Mouse (Mus musculus): ENCODE data around the gene Cbfa2t3.

The Cbfa2t3 gene

GRCm38 (mm10) chr8:122692152-122692551 is 6.8 kb downstream of the Cbfa2t3 start:
- no peak for DNase-seq (ENCODE audit: low read depth, low spot score)

DNA sequence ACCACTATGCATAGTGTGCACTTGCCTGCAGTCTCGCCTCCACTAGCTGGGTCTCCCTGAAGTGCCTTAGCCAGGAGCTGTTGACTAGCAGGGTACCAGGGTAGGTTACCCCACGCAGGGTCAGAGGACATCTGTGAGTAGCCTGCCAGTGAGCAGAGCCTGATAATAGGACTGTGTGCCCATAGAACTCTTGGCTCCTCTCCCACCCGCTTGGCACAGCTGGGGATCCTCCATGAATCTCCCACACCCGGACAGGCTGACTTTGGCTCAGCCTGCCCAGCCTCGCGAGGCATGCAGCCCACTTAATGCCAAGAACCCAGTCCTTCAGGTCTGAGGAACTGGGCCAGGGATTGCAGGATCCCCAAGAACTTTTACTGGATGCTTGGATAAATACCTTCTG is 7.9 kb downstream of the Cbfa2t3 start:
- no peak for DNase-seq (ENCODE audit: low read depth, low spot score)

- DNase-seq (ENCODE audit: low read depth, low spot score), result no peak
Observed at GRCm38 (mm10) chr8:122689315-122689714, 9.6 kb downstream of the Cbfa2t3 start.

DNA sequence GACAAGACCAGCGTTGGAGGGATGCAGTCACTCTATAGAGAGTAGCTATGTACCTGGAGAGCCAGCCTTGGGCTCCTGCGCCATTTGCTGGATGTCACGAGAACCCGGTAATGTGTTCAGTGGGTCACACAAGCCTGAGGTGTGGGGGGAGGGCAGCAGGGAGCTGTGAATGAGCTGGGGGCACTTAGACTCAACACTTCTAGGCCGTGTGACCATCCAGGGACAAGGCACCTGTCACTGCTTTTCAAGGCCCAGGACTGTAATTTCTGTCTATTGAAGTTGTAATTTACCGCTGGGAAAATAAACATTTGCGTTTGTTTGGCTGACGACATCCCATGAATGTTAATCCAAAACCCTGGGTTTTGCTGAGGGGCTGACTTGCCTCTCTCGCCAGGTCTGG is 12.0 kb downstream of the Cbfa2t3 start:
- DNase-seq (ENCODE audit: low read depth, low spot score), result no peak

DNA sequence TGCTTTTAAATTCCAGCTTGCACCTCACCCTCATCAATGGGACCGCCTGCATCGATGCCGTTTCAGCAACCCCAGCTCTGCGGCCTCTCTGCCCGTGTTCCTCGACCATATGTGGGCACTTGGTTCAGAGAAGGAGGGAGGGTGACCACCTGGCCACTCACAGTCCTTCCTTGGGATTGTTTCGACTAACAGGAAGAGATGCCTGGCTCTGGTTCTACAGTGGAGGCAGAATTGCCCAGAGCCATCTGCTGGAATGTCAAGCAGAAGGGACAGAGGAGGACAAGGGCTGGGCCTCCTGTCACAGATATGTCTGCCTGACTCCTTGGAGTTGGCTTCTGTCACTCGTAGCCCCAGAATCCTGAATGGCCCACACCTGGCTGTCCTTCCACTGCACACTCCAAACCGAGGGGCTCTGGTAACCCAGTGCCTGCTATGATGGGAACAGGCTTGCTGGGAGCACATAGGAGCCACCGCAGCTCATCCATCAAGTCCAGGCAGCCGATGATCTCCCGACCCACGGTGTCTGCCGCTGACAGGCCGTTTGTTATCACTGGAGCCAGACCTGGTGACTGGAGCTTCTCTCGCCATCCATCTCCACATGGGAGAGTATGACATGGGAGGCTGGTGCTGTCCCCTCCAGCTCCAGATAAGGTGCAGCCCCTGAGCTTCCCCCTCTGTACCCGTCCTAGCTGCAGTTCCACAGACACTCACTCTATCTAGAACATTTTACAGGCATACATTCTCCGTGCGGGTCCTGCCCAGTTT is 13.6 kb downstream of the Cbfa2t3 start:
- no peak for DNase-seq (ENCODE audit: low read depth, low spot score)

DNA sequence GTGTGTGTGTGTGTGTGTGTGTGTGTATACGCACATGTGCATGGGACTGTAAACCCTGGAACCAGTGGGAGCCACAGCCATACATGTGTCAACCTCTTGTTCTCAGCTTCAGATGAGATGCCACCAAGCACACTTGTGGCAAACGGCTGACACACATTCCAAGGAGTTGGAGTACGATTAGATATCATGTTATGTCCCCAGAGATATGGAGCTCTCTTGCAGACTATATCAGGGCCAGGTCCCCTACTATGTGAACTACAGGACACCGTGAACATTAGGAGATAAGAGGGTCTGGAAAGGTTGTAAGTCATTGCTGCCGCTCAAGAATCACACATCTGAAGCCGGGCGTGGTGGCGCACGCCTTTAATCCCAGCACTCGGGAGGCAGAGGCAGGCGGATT is 16.1 kb downstream of the Cbfa2t3 start:
- no peak for DNase-seq (ENCODE audit: low read depth, low spot score)

- peak; percentile 16 for DNase-seq (ENCODE audit: low read depth, low spot score)
Observed at GRCm38 (mm10) chr8:122680171-122680570, 18.7 kb downstream of the Cbfa2t3 start.

DNA sequence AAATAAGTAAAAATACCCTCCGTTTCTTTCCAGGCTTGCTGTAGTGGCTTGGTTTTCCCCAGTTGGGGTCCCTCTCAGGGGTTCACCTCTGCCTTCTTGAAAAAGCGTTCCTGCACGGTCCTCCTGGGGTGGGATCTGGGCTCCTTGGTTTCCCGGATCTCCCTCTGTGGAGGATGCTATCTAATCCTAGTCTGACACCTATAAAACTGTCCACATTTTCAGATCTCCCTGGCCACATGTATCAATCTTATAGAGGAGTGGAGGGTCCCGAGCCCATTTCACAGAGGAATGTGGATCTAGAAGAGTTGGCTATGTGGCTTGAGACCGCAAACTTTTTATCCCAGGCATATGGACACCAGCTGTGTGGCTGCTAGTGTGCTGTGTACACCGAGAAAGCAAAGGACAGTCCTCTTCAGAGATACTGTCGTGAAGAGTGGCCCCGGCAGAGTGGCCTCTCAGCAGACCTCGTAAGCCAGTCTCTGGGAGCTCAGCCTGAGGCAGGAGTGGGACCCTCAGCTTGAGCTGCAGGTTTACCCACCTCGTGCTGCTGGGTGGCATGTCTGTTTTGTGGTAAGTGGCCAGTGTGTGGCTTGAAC is 19.5 kb downstream of the Cbfa2t3 start:
- no peak for DNase-seq (ENCODE audit: low read depth, low spot score)

- peak; percentile 62 for DNase-seq (ENCODE audit: low read depth, low spot score)
Observed at GRCm38 (mm10) chr8:122678896-122679210, 20.1 kb downstream of the Cbfa2t3 start.

- no peak for DNase-seq (ENCODE audit: low read depth, low spot score)
Observed at GRCm38 (mm10) chr8:122678061-122678895, 20.6 kb downstream of the Cbfa2t3 start.

GRCm38 (mm10) chr8:122677481-122678021 is 21.4 kb downstream of the Cbfa2t3 start:
- peak; percentile 25 for DNase-seq (ENCODE audit: low read depth, low spot score)

- DNase-seq (ENCODE audit: low read depth, low spot score), result no peak
Observed at GRCm38 (mm10) chr8:122676621-122677480, 22.1 kb downstream of the Cbfa2t3 start.

GRCm38 (mm10) chr8:122675596-122676420 is 23.1 kb downstream of the Cbfa2t3 start:
- DNase-seq (ENCODE audit: low read depth, low spot score), result no peak

DNA sequence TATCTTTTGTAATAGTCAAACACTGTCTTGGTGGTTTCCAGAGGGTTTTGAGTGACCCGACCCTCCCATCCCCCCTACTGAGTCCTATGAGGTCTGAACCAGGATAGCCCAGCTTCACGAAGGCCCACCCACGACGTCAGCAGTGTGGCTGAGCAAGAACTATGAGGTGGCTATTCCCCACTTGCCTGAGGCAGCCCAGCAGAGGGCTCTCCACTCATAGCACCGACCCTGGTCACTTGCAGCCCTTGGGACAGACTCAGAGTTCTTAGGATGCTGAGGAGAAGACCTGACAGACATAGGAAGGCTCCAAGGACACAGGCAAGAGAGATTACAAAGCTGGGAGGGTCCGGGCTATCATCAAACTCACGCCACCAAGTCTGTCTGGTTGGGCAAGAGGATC is 23.9 kb downstream of the Cbfa2t3 start:
- DNase-seq (ENCODE audit: low read depth, low spot score), result no peak

- no peak for DNase-seq (ENCODE audit: low read depth, low spot score)
Observed at GRCm38 (mm10) chr8:122673989-122674388, 24.9 kb downstream of the Cbfa2t3 start.

DNA sequence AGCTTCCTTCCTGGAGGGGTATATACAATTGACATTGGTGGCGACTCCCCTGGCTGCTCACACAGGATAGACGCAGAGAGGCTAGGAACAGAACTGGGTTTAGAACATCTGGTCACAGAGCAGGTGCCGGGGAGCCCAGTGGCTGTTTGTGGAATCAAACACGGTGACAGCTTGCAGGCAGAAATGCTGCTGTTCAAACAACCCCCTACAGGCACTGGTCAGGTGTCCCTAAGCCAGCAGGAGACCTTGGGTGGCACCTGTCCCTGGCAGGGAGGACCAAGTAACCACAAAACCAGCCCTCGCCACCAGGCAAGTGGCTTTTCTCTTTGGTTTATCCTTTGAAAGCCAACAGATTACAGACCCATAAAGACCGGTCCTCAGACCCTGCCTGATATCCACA is 27.0 kb downstream of the Cbfa2t3 start:
- DNase-seq (ENCODE audit: low read depth, low spot score), result no peak

GRCm38 (mm10) chr8:122670718-122671117 is 28.2 kb downstream of the Cbfa2t3 start:
- no peak for DNase-seq (ENCODE audit: low read depth, low spot score)

DNA sequence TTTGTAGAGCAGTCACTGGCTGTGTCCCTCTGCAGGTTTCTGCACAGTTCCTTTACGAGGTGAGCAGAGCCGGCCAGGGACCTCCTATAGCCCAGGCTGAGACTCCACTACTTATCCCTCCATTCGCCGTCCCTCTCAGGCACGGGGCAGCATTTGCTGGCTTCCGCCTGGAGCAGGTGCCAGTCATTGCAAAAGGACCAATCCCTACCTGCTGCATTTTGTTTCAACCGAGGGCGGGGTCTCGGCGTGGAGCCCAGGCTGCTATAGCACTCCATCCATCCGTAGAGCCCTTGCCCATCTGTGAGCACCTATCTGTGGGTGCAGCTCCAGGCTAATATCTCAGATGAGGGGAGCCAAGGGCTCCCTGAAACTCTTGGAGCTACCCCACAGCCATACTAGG is 28.9 kb downstream of the Cbfa2t3 start:
- no peak for DNase-seq (ENCODE audit: low read depth, low spot score)

- no peak for DNase-seq (ENCODE audit: low read depth, low spot score)
Observed at GRCm38 (mm10) chr8:122669370-122669769, 29.5 kb downstream of the Cbfa2t3 start.

DNA sequence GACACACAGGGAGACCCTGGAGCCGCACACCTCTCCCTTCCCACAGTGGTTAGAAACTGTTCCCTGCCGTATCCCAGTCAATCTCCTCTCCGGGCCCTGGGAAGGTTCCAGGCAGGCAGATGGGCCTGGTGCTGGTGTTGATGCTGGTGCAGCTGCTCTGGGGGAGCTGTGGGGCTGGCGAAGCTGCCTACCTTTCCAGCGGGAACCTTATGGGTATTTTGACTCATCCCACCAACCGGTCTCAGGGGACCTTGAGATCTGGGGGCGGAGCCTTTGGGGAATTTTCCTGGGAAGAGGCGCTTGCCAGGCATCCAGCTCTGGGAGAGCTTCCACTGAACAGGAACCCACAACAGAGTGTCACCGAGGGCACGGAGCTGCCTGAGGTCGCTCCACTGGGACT is 31.1 kb downstream of the Cbfa2t3 start:
- DNase-seq (ENCODE audit: low read depth, low spot score), result no peak

DNA sequence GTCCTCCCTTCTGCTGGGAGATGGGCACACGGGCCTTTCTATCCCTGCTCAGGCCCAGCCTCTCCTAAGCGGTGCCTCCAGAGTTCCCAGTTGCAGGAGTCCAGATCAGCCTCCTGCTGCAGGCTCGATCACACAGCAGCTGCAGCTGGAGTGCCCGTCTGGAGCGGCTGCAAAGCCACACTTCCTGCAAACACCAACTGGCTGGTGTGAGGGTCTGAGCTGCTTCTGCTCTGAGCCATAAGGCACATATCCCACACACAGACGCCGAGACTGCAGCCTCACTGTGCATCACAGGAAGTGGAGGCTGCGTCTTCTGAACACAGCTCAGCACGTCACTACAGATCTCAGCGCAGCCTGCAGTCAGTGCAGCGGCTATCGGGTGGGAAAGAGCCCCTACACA is 32.1 kb downstream of the Cbfa2t3 start:
- DNase-seq (ENCODE audit: low read depth, low spot score), result no peak

Measured in R1 (cell line).